Mouse (Mus musculus) brain, embryonic 14.5 days (tissue): ENCODE results near the gene Tomm5.

ENCODE experiments used
- CTCF ChIP-seq: fragments of 200-500 bp; IDR thresholded peaks from 2 replicates; pipeline ENCODE4 v1.5.1; 2012; ENCODE audit warnings: inconsistent platforms, mild to moderate bottlenecking, moderate library complexity, borderline replicate concordance; ENCODE audit not compliant: insufficient read depth, insufficient read length; ENCODE audit errors: extremely low read depth
- POLR2A ChIP-seq: fragments of 200-500 bp; IDR thresholded peaks from 2 replicates; pipeline ENCODE4 v1.6.1; 2012; ENCODE audit warnings: mild to moderate bottlenecking, inconsistent platforms, borderline replicate concordance; ENCODE audit not compliant: poor library complexity, insufficient read depth, insufficient read length, severe bottlenecking; ENCODE audit errors: extremely low read depth

- no peak for TF ChIP-seq CTCF
- no peak for TF ChIP-seq POLR2A
These were observed 1.5 kb downstream of the Tomm5 start for GRCm38 (mm10) chr4:45106409-45106808.
